Mouse (Mus musculus): ENCODE results near the gene Fam151a.
"Not testable (repeated sequence)": the region's sequence is repeated elsewhere in the genome, so short reads cannot be mapped to it uniquely, and the experiment has no call there.

The Fam151a gene

GRCm38 (mm10) chr4:106733636-106734035, at the start of gene Fam151a:
Gene Fam151a (plus strand): TSS chr4:106733889.
- DNase-seq (ENCODE audit: extremely low spot score, low read depth, low spot score), result no peak

GRCm38 (mm10) chr4:106688636-106689296, 44.9 kb upstream of the Fam151a start:
- no peak for DNase-seq (ENCODE audit: extremely low spot score, low read depth, low spot score)

GRCm38 (mm10) chr4:106693841-106694430, 39.8 kb upstream of the Fam151a start:
- no peak for DNase-seq (ENCODE audit: extremely low spot score, low read depth, low spot score)

- peak; percentile 42 for DNase-seq (ENCODE audit: extremely low spot score, low read depth, low spot score)
These were observed 33.7 kb upstream of the Fam151a start for GRCm38 (mm10) chr4:106699989-106700388.

GRCm38 (mm10) chr4:106700798-106701197, 32.9 kb upstream of the Fam151a start:
- no peak for DNase-seq (ENCODE audit: extremely low spot score, low read depth, low spot score)

- DNase-seq (ENCODE audit: extremely low spot score, low read depth, low spot score), result no peak
These were observed 29.7 kb upstream of the Fam151a start for GRCm38 (mm10) chr4:106703956-106704355.

- no peak for DNase-seq (ENCODE audit: extremely low spot score, low read depth, low spot score)
These were observed 29.3 kb upstream of the Fam151a start for GRCm38 (mm10) chr4:106704416-106704815.

- no peak for DNase-seq (ENCODE audit: extremely low spot score, low read depth, low spot score)
These were observed 28.5 kb upstream of the Fam151a start for GRCm38 (mm10) chr4:106705096-106705665.

GRCm38 (mm10) chr4:106707957-106708356, 25.7 kb upstream of the Fam151a start:
- DNase-seq (ENCODE audit: extremely low spot score, low read depth, low spot score), result no peak

- no peak for DNase-seq (ENCODE audit: extremely low spot score, low read depth, low spot score)
These were observed 25.3 kb upstream of the Fam151a start for GRCm38 (mm10) chr4:106708408-106708807.

- DNase-seq (ENCODE audit: extremely low spot score, low read depth, low spot score), result no peak
These were observed 20.1 kb upstream of the Fam151a start for GRCm38 (mm10) chr4:106713622-106714021.

GRCm38 (mm10) chr4:106720631-106721030, 13.1 kb upstream of the Fam151a start:
- no peak for DNase-seq (ENCODE audit: extremely low spot score, low read depth, low spot score)

- no peak for DNase-seq (ENCODE audit: extremely low spot score, low read depth, low spot score)
These were observed 2.9 kb upstream of the Fam151a start, which contains the start of gene Mroh7 for GRCm38 (mm10) chr4:106730814-106731213. Gene Mroh7 (minus strand): TSS chr4:106730925.

- not testable (repeated sequence) for DNase-seq (ENCODE audit: extremely low spot score, low read depth, low spot score)
These were observed 3.2 kb downstream of the Fam151a start for GRCm38 (mm10) chr4:106736884-106737283.

- DNase-seq (ENCODE audit: extremely low spot score, low read depth, low spot score), result no peak
These were observed 4.2 kb downstream of the Fam151a start for GRCm38 (mm10) chr4:106737904-106738303.

GRCm38 (mm10) chr4:106745862-106746261, 12.2 kb downstream of the Fam151a start:
- no peak for DNase-seq (ENCODE audit: extremely low spot score, low read depth, low spot score)

- DNase-seq (ENCODE audit: extremely low spot score, low read depth, low spot score), result no peak
These were observed 13.4 kb downstream of the Fam151a start for GRCm38 (mm10) chr4:106747001-106747580.

- DNase-seq (ENCODE audit: extremely low spot score, low read depth, low spot score), result no peak
These were observed 16.0 kb downstream of the Fam151a start for GRCm38 (mm10) chr4:106749699-106750098.

- no peak for DNase-seq (ENCODE audit: extremely low spot score, low read depth, low spot score)
These were observed 18.0 kb downstream of the Fam151a start for GRCm38 (mm10) chr4:106751726-106752125.

- DNase-seq (ENCODE audit: extremely low spot score, low read depth, low spot score), result no peak
These were observed 30.5 kb downstream of the Fam151a start for GRCm38 (mm10) chr4:106764166-106764565.

GRCm38 (mm10) chr4:106769306-106769705, 35.6 kb downstream of the Fam151a start:
- no peak for DNase-seq (ENCODE audit: extremely low spot score, low read depth, low spot score)

GRCm38 (mm10) chr4:106772558-106772957, 38.9 kb downstream of the Fam151a start:
- no peak for DNase-seq (ENCODE audit: extremely low spot score, low read depth, low spot score)
